Mouse (Mus musculus) testis, adult 2 months (tissue): ENCODE data around the gene Gale.

Experiments
- CTCF ChIP-seq: fragments of 200-500 bp; IDR thresholded peaks from 2 replicates; pipeline ENCODE4 v1.5.1; 2012; ENCODE audit warnings: low read depth, mild to moderate bottlenecking, inconsistent platforms, low read length, moderate library complexity; ENCODE audit not compliant: control insufficient read depth, insufficient read depth, insufficient replicate concordance
- POLR2A ChIP-seq: fragments of 200-500 bp; IDR thresholded peaks from 2 replicates; pipeline ENCODE4 v1.6.1; 2012; ENCODE audit warnings: low read depth, mild to moderate bottlenecking, inconsistent platforms, low read length, moderate library complexity; ENCODE audit not compliant: control insufficient read depth

DNA sequence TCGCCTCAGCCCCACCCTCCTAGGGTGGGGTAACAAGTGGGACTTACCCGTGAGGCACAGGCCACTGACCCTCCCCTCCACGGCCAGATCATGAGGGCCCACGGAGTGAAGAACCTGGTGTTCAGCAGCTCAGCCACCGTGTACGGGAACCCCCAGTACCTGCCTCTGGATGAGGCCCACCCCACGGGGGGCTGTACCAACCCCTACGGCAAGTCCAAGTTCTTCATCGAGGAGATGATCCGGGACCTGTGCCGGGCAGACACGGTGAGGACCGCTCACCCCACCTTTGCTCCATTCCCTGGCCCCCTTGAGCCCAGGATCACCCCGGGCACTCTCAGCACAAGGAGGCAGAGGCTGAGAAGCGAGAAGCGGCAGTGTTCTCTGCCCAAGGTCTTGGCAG is 2.8 kb downstream of the Gale start:
- TF ChIP-seq CTCF: no peak
- no peak for TF ChIP-seq POLR2A
